Mouse (Mus musculus) erythroblast, embryonic 14.5 days (primary cell): Measurements from ENCODE around the gene F5.

Source experiments
- GATA1 ChIP-seq: IDR thresholded peaks from 2 replicates; pipeline ENCODE4 v1.6.1; 2012; ENCODE audit warnings: low read length, inconsistent platforms, mixed read lengths
- TAL1 ChIP-seq: IDR thresholded peaks from 3 replicates; pipeline ENCODE4 v1.6.1; 2012; ENCODE audit warnings: low read length, inconsistent platforms, mixed read lengths

GRCm38 (mm10) chr1:164212686-164213085 lies 61.0 kb downstream of the F5 start:
- TF ChIP-seq GATA1 (no peak), TAL1 (no peak)
